Mouse (Mus musculus) liver, postnatal 0 days (tissue): ENCODE data around the gene Ptpn23. TPM values are rescaled to one million over a fixed set of nuclear protein-coding genes. Genes with fewer than 3 reads are reported as not detected.

Source experiments
- ATAC-seq: fragments of 200-750 bp; cut with Nextera tagmentation; 2 replicates; pipeline ENCODE4 v1.8.0; 2017; ENCODE audit warnings: mild to moderate bottlenecking, moderate library complexity
- DNase-seq: peaks from one replicate; pipeline ENCODE4 v3.0.0-alpha.2; 2016
- H3K27ac ChIP-seq: fragments of 300-500 bp; sonication (generic); 2 replicates; pipeline ENCODE4 v1.5.1; 2014; ENCODE audit warnings: antibody characterized with exemption, moderate library complexity, mild to moderate bottlenecking, low read depth
- H3K27me3 ChIP-seq: fragments of 300-500 bp; sonication (generic); 2 replicates; pipeline ENCODE4 v1.6.1; 2014; ENCODE audit warnings: low read length, control low read depth, mixed read lengths; ENCODE audit not compliant: insufficient read depth
- H3K36me3 ChIP-seq: fragments of 300-500 bp; sonication (generic); replicated peaks from 2 replicates; pipeline ENCODE4 v1.6.1; 2014; ENCODE audit warnings: mild to moderate bottlenecking, control low read depth, low read length, moderate library complexity, mixed read lengths; ENCODE audit not compliant: insufficient read depth
- H3K4me1 ChIP-seq: fragments of 300-500 bp; sonication (generic); 2 replicates; pipeline ENCODE4 v1.6.1; 2014; ENCODE audit warnings: antibody characterized with exemption, mild to moderate bottlenecking, control low read depth; ENCODE audit not compliant: insufficient read depth
- H3K4me2 ChIP-seq: fragments of 300-500 bp; sonication (generic); 2 replicates; pipeline ENCODE4 v1.6.1; 2014; ENCODE audit warnings: low read depth, mild to moderate bottlenecking, low read length, moderate library complexity, mixed read lengths
- H3K4me3 ChIP-seq: fragments of 300-500 bp; sonication (generic); 2 replicates; pipeline ENCODE4 v1.5.1; 2014; ENCODE audit warnings: low read depth, low read length
- H3K9ac ChIP-seq: fragments of 300-500 bp; sonication (generic); replicated peaks from 2 replicates; pipeline ENCODE4 v1.6.1; 2014; ENCODE audit warnings: mild to moderate bottlenecking, moderate library complexity
- H3K9me3 ChIP-seq: fragments of 300-500 bp; sonication (generic); 2 replicates; pipeline ENCODE4 v1.6.1; 2016; ENCODE audit warnings: mild to moderate bottlenecking, control low read depth, low read length, mixed read lengths
- CTCF ChIP-seq: sonication (generic); IDR thresholded peaks from 2 replicates; pipeline ENCODE4 v1.5.1; 2016; ENCODE audit warnings: antibody characterized with exemption, low read depth
- EP300 ChIP-seq: IDR thresholded peaks from 2 replicates; pipeline ENCODE4 v1.6.1; 2016; ENCODE audit warnings: antibody characterized with exemption, low read depth, mild to moderate bottlenecking
- WGBS: fragments of 180-500 bp; shearing (Covaris S2); extraction: QIAGEN DNeasy Blood & Tissue Kit; methylation state at CpG from one replicate; pipeline ENCODE4 v1.1.7; 2014; ENCODE audit not compliant: insufficient replicate concordance; 5-methylcytosine and 5-hydroxymethylcytosine counted together
- polyA plus RNA-seq: library from polyadenylated mRNA; unstranded; fragments of >200 nt; fragmentation: Nextera tagmentation; extraction: Ambion mirVana; gene quantifications from 2 replicates; pipeline ENCODE4 v1.2.1, GENCODE M21; 2015

Gene Ptpn23
- polyA plus RNA-seq, 1 experiment from 2014 or later, result 3.3 TPM

DNA sequence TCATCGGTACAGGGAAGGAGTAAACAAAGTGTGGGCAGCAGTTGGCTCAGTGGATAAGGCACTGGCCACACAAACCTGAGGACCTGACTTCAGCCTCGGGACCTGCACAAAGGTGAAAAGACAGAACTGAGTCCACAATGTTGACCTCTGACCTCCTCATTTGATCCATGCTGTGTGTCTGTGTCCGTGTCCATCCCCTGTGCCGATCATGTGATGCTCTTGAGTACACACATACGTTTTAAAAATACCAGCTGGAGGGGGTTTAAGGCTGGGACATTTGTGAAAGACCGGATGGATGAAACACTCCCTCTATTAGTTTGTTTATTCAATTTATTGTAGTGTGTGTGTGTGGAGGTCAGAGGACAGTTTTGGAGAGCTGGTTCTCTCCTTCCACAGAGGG, 64.2 kb downstream of the Ptpn23 start:
- H3K9me3 ChIP-seq, result no peaks in the 10 kb centered on the region
- peak; percentile 86 for ATAC-seq
- TF ChIP-seq CTCF, result no peak
- peak; percentile 53; the same call in 1 of the 2 replicates for TF ChIP-seq EP300
- H3K27ac ChIP-seq, result peak overlapping the region; percentile 87
- peak; percentile 48 for DNase-seq
- no peaks in the 10 kb centered on the region for H3K27me3 ChIP-seq
- H3K4me2 ChIP-seq, result no peak overlapping the region; the same call in 1 of the 2 replicates
- H3K4me3 ChIP-seq, result 0 out of 2 replicates have a peak overlapping the region, but pooled peaks have one; percentile 32
- peak overlapping the region; percentile 28; the same call in 1 of the 2 replicates for H3K9ac ChIP-seq
- peaks cover 24% of the 10 kb centered on the region for H3K4me1 ChIP-seq
- no peaks in the 10 kb centered on the region for H3K36me3 ChIP-seq
- WGBS, result 51% methylated on average over 6 of the region's 6 CpGs

DNA sequence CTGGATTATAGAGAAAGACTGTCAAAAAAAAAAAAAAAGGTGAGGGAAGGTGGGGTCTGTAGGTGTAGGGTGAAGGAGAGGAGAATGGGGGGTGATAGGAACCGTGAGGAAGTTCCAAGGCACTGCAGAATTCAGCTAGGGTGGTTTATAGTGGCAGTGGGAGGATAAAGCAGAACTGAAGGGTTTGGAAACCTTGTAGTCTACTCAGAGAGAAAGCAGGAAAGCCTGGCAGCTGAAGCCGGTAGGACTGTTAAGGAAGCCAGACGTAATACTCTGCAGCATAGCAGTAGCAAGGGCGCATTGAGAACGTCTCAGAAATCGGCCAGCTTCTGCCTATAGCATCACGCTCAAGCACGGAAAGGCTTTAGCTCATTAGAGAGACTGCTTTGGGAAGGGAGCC, 66.0 kb downstream of the Ptpn23 start:
- H3K9me3 ChIP-seq, result no peaks in the 10 kb centered on the region
- H3K27ac ChIP-seq, result no peak overlapping the region
- WGBS, result 64% methylated on average over 8 of the region's 8 CpGs
- no peak overlapping the region for H3K4me2 ChIP-seq
- H3K27me3 ChIP-seq, result no peaks in the 10 kb centered on the region
- DNase-seq (no peak), ATAC-seq (no peak)
- H3K4me1 ChIP-seq, result peaks cover 24% of the 10 kb centered on the region
- no peak overlapping the region for H3K4me3 ChIP-seq
- no peaks in the 10 kb centered on the region for H3K36me3 ChIP-seq
- TF ChIP-seq CTCF (no peak), EP300 (no peak)
- H3K9ac ChIP-seq, result no peak overlapping the region

DNA sequence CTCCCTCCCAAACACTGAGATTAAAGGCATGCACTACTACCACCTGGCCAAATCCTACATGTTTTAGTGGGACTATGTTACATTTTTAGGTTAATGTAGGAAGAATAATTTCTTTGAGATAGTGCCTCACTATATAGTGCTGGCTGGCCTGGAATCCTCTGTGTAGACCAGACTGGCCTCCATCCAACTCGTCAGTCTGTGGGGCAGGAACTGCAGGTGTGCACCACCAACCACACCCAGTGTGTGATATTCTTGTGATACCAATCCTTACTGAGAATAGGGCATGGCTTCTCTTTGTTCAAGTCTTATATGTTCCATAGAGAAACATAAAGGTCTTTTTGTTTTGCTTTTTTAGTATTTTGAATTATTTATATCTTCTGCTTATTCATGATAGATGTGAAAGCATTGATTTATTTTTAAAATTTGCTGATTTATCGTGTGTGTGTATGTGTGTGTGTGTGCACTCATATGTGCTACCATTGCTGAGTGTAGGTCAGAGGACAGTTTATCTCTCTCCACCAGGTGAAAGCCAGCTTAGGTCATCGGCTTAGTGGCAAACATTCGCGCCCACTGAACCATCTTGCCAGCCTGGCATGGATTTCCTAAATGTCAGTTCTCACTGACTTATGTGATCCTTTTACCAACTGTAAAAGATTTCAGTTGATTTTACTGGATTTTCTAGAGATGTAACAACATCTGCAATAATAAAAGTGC, 67.8 kb downstream of the Ptpn23 start:
- Histone ChIP-seq H3K9me3 (no peaks in the 10 kb centered on the region), H3K27me3 (no peaks in the 10 kb centered on the region), H3K4me3 (no peak overlapping the region), H3K4me2 (no peak overlapping the region), H3K4me1 (peaks cover 24% of the 10 kb centered on the region), H3K27ac (no peak overlapping the region), H3K9ac (no peak overlapping the region), H3K36me3 (no peaks in the 10 kb centered on the region)
- 61% methylated on average over 5 of the region's 5 CpGs for WGBS
- ATAC-seq (no peak), DNase-seq (no peak)
- no peak for TF ChIP-seq CTCF
- no peak for TF ChIP-seq EP300

Other genes starting within 250 kb of the Ptpn23 start
- 0.31 and 0.41 TPM in 2 replicates for gene Cspg5, start 164.4 kb downstream of the Ptpn23 start, polyA plus RNA-seq
- gene Elp6, start 103.0 kb downstream of the Ptpn23 start, polyA plus RNA-seq, result 3.2 and 3.3 TPM in 2 replicates
- gene Scap, start 74.9 kb downstream of the Ptpn23 start, polyA plus RNA-seq, result 42.7 and 44.4 TPM in 2 replicates
- 1,016 and 1,021 TPM in 2 replicates for gene Ngp, start 11.5 kb upstream of the Ptpn23 start, polyA plus RNA-seq
- gene Klhl18, start 68.5 kb upstream of the Ptpn23 start, polyA plus RNA-seq, result 1.4 and 1.5 TPM in 2 replicates
- gene Kif9, start 68.7 kb upstream of the Ptpn23 start, polyA plus RNA-seq, result 0.09 and 0.53 TPM in 2 replicates
- gene Setd2, start 124.4 kb upstream of the Ptpn23 start, polyA plus RNA-seq, result 9.6 and 10.1 TPM in 2 replicates
- gene Nradd, start 216.2 kb upstream of the Ptpn23 start, polyA plus RNA-seq, result 1.3 and 1.4 TPM in 2 replicates
- gene Nbeal2, start 245.9 kb upstream of the Ptpn23 start, polyA plus RNA-seq, result 1.5 and 2.0 TPM in 2 replicates
- gene Ccdc12, start 248.3 kb upstream of the Ptpn23 start, polyA plus RNA-seq, result 69.3 and 71.1 TPM in 2 replicates